Mouse (Mus musculus): ENCODE results near the gene Ammecr1. TPM values are rescaled to one million over a fixed set of nuclear protein-coding genes. Genes with fewer than 3 reads are reported as not detected.

The Ammecr1 gene
- polyA plus RNA-seq, 1 experiment from 2014 or later: 6.2 TPM

DNA sequence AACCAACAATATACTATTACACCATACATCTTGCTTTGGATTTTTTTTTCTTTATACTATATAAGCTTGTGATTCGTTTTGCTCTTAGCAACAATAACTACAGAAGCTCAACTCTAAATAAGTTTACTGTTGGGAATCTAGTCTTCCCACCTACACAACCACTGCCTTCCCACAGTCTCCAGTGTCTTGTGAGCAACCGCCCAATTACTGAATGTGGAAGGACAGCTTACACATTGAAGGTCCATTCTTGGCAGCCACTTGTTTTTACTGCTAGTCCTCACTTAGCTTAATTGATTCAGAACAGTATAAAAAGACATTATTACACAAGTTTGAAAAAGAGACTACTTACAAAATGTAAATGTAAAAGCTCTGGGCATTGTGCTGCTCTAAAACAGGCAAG, 6.1 kb downstream of the Ammecr1 start:
- H3K9ac ChIP-seq (replicated peaks; ENCODE audit: low read length): no peak overlapping the region
- H3K9me3 ChIP-seq (ENCODE audit: control insufficient read depth, low read length): no peaks in the 10 kb centered on the region
- ATAC-seq (ENCODE audit: low FRiP score, low TSS enrichment) (no peak), DNase-seq (no peak)
- peaks cover 14% of the 10 kb centered on the region; the same call in 1 of the 2 replicates for H3K27me3 ChIP-seq (ENCODE audit: control insufficient read depth, insufficient read depth, low read length)
- WGBS: 70% methylated on average over 2 of the region's 2 CpGs
- no peaks in the 10 kb centered on the region for H3K4me1 ChIP-seq (ENCODE audit: control insufficient read depth, insufficient read depth, low read length)
- H3K27ac ChIP-seq (replicated peaks; ENCODE audit: low read depth, low read length): no peak overlapping the region
- no peak overlapping the region for H3K4me3 ChIP-seq (replicated peaks; ENCODE audit: low read depth, low read length)
- no peak overlapping the region for H3K4me2 ChIP-seq (ENCODE audit: low read length)
- no peaks in the 10 kb centered on the region for H3K36me3 ChIP-seq (ENCODE audit: control insufficient read depth, insufficient read depth, low read length)

GRCm38 (mm10) chrX:142959674-142960307, 6.7 kb downstream of the Ammecr1 start:
- no peaks in the 10 kb centered on the region for H3K9me3 ChIP-seq (ENCODE audit: control insufficient read depth, low read length)
- WGBS: 82% methylated on average over 4 of the region's 4 CpGs
- H3K27me3 ChIP-seq (ENCODE audit: control insufficient read depth, insufficient read depth, low read length): peaks cover 14% of the 10 kb centered on the region; the same call in 1 of the 2 replicates
- no peak overlapping the region for H3K4me2 ChIP-seq (ENCODE audit: low read length)
- H3K9ac ChIP-seq (replicated peaks; ENCODE audit: low read length): no peak overlapping the region
- H3K27ac ChIP-seq (replicated peaks; ENCODE audit: low read depth, low read length): no peak overlapping the region
- ATAC-seq (ENCODE audit: low FRiP score, low TSS enrichment) (no peak), DNase-seq (peak; percentile 4)
- H3K4me1 ChIP-seq (ENCODE audit: control insufficient read depth, insufficient read depth, low read length): no peaks in the 10 kb centered on the region
- no peaks in the 10 kb centered on the region for H3K36me3 ChIP-seq (ENCODE audit: control insufficient read depth, insufficient read depth, low read length)
- no peak overlapping the region for H3K4me3 ChIP-seq (replicated peaks; ENCODE audit: low read depth, low read length)

- H3K4me1 ChIP-seq (ENCODE audit: control insufficient read depth, insufficient read depth, low read length): no peaks in the 10 kb centered on the region
- ATAC-seq (ENCODE audit: low FRiP score, low TSS enrichment): no peak
- no peak overlapping the region for H3K4me3 ChIP-seq (replicated peaks; ENCODE audit: low read depth, low read length)
- WGBS: 89% methylated on average over 4 of the region's 4 CpGs
- H3K9ac ChIP-seq (replicated peaks; ENCODE audit: low read length): no peak overlapping the region
- H3K27me3 ChIP-seq (ENCODE audit: control insufficient read depth, insufficient read depth, low read length): no peaks in the 10 kb centered on the region
- H3K27ac ChIP-seq (replicated peaks; ENCODE audit: low read depth, low read length): no peak overlapping the region
- no peaks in the 10 kb centered on the region for H3K36me3 ChIP-seq (ENCODE audit: control insufficient read depth, insufficient read depth, low read length)
- no peak for DNase-seq
- H3K4me2 ChIP-seq (ENCODE audit: low read length): no peak overlapping the region
- no peaks in the 10 kb centered on the region for H3K9me3 ChIP-seq (ENCODE audit: control insufficient read depth, low read length)
Observed at GRCm38 (mm10) chrX:142928430-142928829, 38.1 kb downstream of the Ammecr1 start.

DNA sequence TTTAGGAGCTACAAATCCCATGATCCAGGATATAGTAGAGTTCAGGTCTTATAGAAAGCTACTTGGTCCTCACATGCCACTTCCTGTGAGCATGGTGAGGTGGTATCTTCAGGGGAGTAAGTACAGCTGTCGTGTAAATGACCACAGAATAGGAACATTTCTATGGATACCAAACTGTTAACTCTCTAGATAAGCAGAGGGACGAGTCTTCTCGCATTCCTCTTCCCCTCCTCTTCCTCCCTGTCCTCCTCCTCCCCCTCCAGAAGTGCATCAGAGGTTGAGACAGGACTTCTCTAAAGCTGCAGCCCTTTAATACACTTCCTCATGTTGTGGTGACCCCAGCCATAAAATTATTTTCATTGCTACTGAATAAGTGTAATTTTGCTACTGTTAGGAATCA, 49.1 kb downstream of the Ammecr1 start:
- no peak for DNase-seq

DNA sequence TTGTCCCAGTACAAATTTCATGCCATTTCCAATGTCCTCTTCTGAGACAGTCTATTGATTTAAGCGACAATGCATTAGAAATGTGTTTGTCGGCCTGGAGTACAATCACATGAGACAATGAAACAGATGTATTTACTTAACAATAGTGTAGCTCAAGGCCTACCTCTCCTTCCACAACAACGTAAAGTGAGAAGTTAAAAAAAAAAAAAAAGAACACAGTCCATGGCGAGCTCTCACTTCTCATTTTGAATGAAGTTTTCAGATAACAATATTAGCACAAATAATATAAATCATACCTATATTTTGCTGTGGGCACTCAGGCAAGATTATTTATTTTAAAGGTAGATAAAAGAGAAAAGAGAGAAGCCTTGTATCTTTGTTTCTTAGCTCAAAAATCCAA, 49.8 kb downstream of the Ammecr1 start:
- H3K9ac ChIP-seq (replicated peaks; ENCODE audit: low read length): no peak overlapping the region
- H3K4me2 ChIP-seq (ENCODE audit: low read length): no peak overlapping the region
- no peak overlapping the region for H3K4me3 ChIP-seq (replicated peaks; ENCODE audit: low read depth, low read length)
- no peak for DNase-seq
- no peak for ATAC-seq (ENCODE audit: low FRiP score, low TSS enrichment)
- H3K4me1 ChIP-seq (ENCODE audit: control insufficient read depth, insufficient read depth, low read length): no peaks in the 10 kb centered on the region
- H3K27me3 ChIP-seq (ENCODE audit: control insufficient read depth, insufficient read depth, low read length): no peaks in the 10 kb centered on the region
- H3K27ac ChIP-seq (replicated peaks; ENCODE audit: low read depth, low read length): no peak overlapping the region
- no peaks in the 10 kb centered on the region for H3K36me3 ChIP-seq (ENCODE audit: control insufficient read depth, insufficient read depth, low read length)
- no peaks in the 10 kb centered on the region for H3K9me3 ChIP-seq (ENCODE audit: control insufficient read depth, low read length)
- 61% methylated on average over 4 of the region's 4 CpGs for WGBS

More for the DNA sequence above, 49.1 kb downstream of the Ammecr1 start:
- Histone ChIP-seq H3K4me3 (replicated peaks; ENCODE audit: low read depth, low read length) (no peak overlapping the region), H3K27ac (replicated peaks; ENCODE audit: low read depth, low read length) (no peak overlapping the region), H3K9ac (replicated peaks; ENCODE audit: low read length) (no peak overlapping the region), H3K36me3 (ENCODE audit: control insufficient read depth, insufficient read depth, low read length) (no peaks in the 10 kb centered on the region), H3K27me3 (ENCODE audit: control insufficient read depth, insufficient read depth, low read length) (no peaks in the 10 kb centered on the region), H3K4me1 (ENCODE audit: control insufficient read depth, insufficient read depth, low read length) (no peaks in the 10 kb centered on the region), H3K4me2 (ENCODE audit: low read length) (no peak overlapping the region), H3K9me3 (ENCODE audit: control insufficient read depth, low read length) (no peaks in the 10 kb centered on the region)
- ATAC-seq (ENCODE audit: low FRiP score, low TSS enrichment): no peak
- 57% methylated on average over 3 of the region's 3 CpGs for WGBS

- H3K4me2 ChIP-seq (ENCODE audit: low read length): no peak overlapping the region
- no peak overlapping the region for H3K27ac ChIP-seq (replicated peaks; ENCODE audit: low read depth, low read length)
- no peaks in the 10 kb centered on the region for H3K9me3 ChIP-seq (ENCODE audit: control insufficient read depth, low read length)
- no peak for ATAC-seq (ENCODE audit: low FRiP score, low TSS enrichment)
- no peak overlapping the region for H3K4me3 ChIP-seq (replicated peaks; ENCODE audit: low read depth, low read length)
- no peaks in the 10 kb centered on the region for H3K4me1 ChIP-seq (ENCODE audit: control insufficient read depth, insufficient read depth, low read length)
- H3K36me3 ChIP-seq (ENCODE audit: control insufficient read depth, insufficient read depth, low read length): no peaks in the 10 kb centered on the region
- no peak overlapping the region for H3K9ac ChIP-seq (replicated peaks; ENCODE audit: low read length)
- DNase-seq: no peak
- no peaks in the 10 kb centered on the region for H3K27me3 ChIP-seq (ENCODE audit: control insufficient read depth, insufficient read depth, low read length)
Observed at GRCm38 (mm10) chrX:142914208-142914607, 52.3 kb downstream of the Ammecr1 start.

GRCm38 (mm10) chrX:142903854-142904253, 62.7 kb downstream of the Ammecr1 start:
- Histone ChIP-seq H3K4me2 (ENCODE audit: low read length) (no peak overlapping the region), H3K9me3 (ENCODE audit: control insufficient read depth, low read length) (no peaks in the 10 kb centered on the region), H3K9ac (replicated peaks; ENCODE audit: low read length) (no peak overlapping the region), H3K27ac (replicated peaks; ENCODE audit: low read depth, low read length) (no peak overlapping the region), H3K27me3 (ENCODE audit: control insufficient read depth, insufficient read depth, low read length) (no peaks in the 10 kb centered on the region), H3K36me3 (ENCODE audit: control insufficient read depth, insufficient read depth, low read length) (no peaks in the 10 kb centered on the region), H3K4me1 (ENCODE audit: control insufficient read depth, insufficient read depth, low read length) (no peaks in the 10 kb centered on the region), H3K4me3 (replicated peaks; ENCODE audit: low read depth, low read length) (no peak overlapping the region)
- DNase-seq: no peak
- ATAC-seq (ENCODE audit: low FRiP score, low TSS enrichment): no peak
- WGBS: 87% methylated on average over 8 of the region's 8 CpGs

DNA sequence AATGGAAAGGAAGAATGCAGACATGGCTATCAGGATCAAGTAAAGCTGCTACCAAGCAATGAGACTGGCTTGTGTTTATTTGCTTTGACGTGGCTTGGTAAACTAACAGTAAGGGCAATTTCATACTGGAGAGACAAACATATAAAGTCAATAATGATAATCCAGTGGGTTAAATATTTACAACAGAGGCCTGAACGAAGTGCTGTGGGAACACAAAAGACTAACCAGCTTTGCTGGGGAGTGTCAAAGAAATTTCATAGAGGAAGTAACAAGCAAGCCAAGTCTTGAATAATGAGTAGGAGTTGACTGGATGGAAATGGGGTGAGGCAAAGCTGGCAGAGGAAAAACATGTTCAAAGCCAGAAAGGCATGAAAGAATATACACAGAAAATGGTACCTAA, 63.9 kb downstream of the Ammecr1 start:
- 52% methylated on average over 2 of the region's 2 CpGs for WGBS
- Histone ChIP-seq H3K27me3 (ENCODE audit: control insufficient read depth, insufficient read depth, low read length) (no peaks in the 10 kb centered on the region), H3K4me2 (ENCODE audit: low read length) (no peak overlapping the region), H3K27ac (replicated peaks; ENCODE audit: low read depth, low read length) (no peak overlapping the region), H3K9ac (replicated peaks; ENCODE audit: low read length) (no peak overlapping the region), H3K36me3 (ENCODE audit: control insufficient read depth, insufficient read depth, low read length) (no peaks in the 10 kb centered on the region), H3K9me3 (ENCODE audit: control insufficient read depth, low read length) (no peaks in the 10 kb centered on the region), H3K4me3 (replicated peaks; ENCODE audit: low read depth, low read length) (no peak overlapping the region), H3K4me1 (ENCODE audit: control insufficient read depth, insufficient read depth, low read length) (no peaks in the 10 kb centered on the region)
- ATAC-seq (ENCODE audit: low FRiP score, low TSS enrichment): no peak
- DNase-seq: no peak

DNA sequence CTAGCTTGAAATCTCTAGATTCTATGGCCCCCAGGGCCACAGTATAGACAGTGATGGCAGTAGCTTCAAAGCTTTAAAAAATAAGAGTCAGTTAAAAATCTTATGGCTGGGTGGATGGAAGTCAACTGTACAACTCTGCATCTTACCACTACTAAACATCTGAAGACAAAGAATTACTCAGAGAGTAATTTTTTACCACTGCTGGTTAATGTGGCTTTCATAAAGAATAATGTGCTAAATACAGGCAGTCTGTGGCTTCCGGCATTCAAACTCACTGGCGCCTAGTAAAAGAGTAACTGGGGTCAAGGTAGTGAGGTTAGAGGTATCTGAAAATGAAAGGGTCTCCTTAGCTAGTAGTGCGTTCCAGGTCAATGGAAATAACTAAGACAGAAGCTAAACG, 64.6 kb downstream of the Ammecr1 start:
- ATAC-seq (ENCODE audit: low FRiP score, low TSS enrichment) (no peak), DNase-seq (no peak)
- H3K9ac ChIP-seq (replicated peaks; ENCODE audit: low read length): no peak overlapping the region
- no peak overlapping the region for H3K4me3 ChIP-seq (replicated peaks; ENCODE audit: low read depth, low read length)
- no peaks in the 10 kb centered on the region for H3K4me1 ChIP-seq (ENCODE audit: control insufficient read depth, insufficient read depth, low read length)
- H3K27me3 ChIP-seq (ENCODE audit: control insufficient read depth, insufficient read depth, low read length): no peaks in the 10 kb centered on the region
- 89% methylated on average over 4 of the region's 4 CpGs for WGBS
- H3K4me2 ChIP-seq (ENCODE audit: low read length): no peak overlapping the region
- no peaks in the 10 kb centered on the region for H3K36me3 ChIP-seq (ENCODE audit: control insufficient read depth, insufficient read depth, low read length)
- no peaks in the 10 kb centered on the region for H3K9me3 ChIP-seq (ENCODE audit: control insufficient read depth, low read length)
- H3K27ac ChIP-seq (replicated peaks; ENCODE audit: low read depth, low read length): no peak overlapping the region
